Mouse (Mus musculus): ENCODE results near the gene Tcf20. TPM values are rescaled to one million over a fixed set of nuclear protein-coding genes. Genes with fewer than 3 reads are reported as not detected.

Gene Tcf20
- 10 to 100 TPM; 33.2 to 36.0 TPM for total RNA-seq (2021)
- long read RNA-seq, experiment 1, partial matches to known transcripts = 1 of 2 reads
- long read RNA-seq, experiment 1, other reads (novel, unspliced or antisense) = 1 of 2 reads
- long read RNA-seq, experiment 2, partial matches to known transcripts = 3 of 3 reads
- long read RNA-seq, experiment 2, other reads (novel, unspliced or antisense) = 0 of 3 reads

GRCm38 (mm10) chr15:82987732-82988112 is at the start of gene Tcf20:
TSS of gene Tcf20 (minus strand) at chr15:82987872.
- DNase-seq (ENCODE audit: low spot score) = peak; percentile 94

- no peak for DNase-seq (ENCODE audit: low spot score)
These were observed 49.3 kb upstream of the Tcf20 start for GRCm38 (mm10) chr15:83036900-83037519.

- peak; percentile 11 for DNase-seq (ENCODE audit: low spot score)
These were observed 48.4 kb upstream of the Tcf20 start for GRCm38 (mm10) chr15:83036089-83036488.

- DNase-seq (ENCODE audit: low spot score) = no peak
These were observed 46.8 kb upstream of the Tcf20 start for GRCm38 (mm10) chr15:83034275-83034977.

- peak; percentile 15 for DNase-seq (ENCODE audit: low spot score)
These were observed 45.4 kb upstream of the Tcf20 start, which contains the start of gene Nfam1 for GRCm38 (mm10) chr15:83032981-83033541. TSS of gene Nfam1 (minus strand) at chr15:83033306.

- no peak for DNase-seq (ENCODE audit: low spot score)
These were observed 43.2 kb upstream of the Tcf20 start for GRCm38 (mm10) chr15:83030884-83031283.

GRCm38 (mm10) chr15:83029725-83030718 is 42.4 kb upstream of the Tcf20 start:
- DNase-seq (ENCODE audit: low spot score) = no peak

GRCm38 (mm10) chr15:83026129-83026528 is 38.5 kb upstream of the Tcf20 start:
- DNase-seq (ENCODE audit: low spot score) = no peak

- DNase-seq (ENCODE audit: low spot score) = no peak
These were observed 37.5 kb upstream of the Tcf20 start for GRCm38 (mm10) chr15:83025041-83025760.

- no peak for DNase-seq (ENCODE audit: low spot score)
These were observed 35.3 kb upstream of the Tcf20 start for GRCm38 (mm10) chr15:83022947-83023346.

GRCm38 (mm10) chr15:83010990-83011664 is 23.5 kb upstream of the Tcf20 start:
- DNase-seq (ENCODE audit: low spot score) = no peak

GRCm38 (mm10) chr15:83010423-83010822 is 22.8 kb upstream of the Tcf20 start:
- no peak for DNase-seq (ENCODE audit: low spot score)

- DNase-seq (ENCODE audit: low spot score) = no peak
These were observed 21.9 kb upstream of the Tcf20 start for GRCm38 (mm10) chr15:83009532-83009931.

- no peak for DNase-seq (ENCODE audit: low spot score)
These were observed 21.2 kb upstream of the Tcf20 start for GRCm38 (mm10) chr15:83008761-83009423.

- DNase-seq (ENCODE audit: low spot score) = no peak
These were observed 19.8 kb upstream of the Tcf20 start for GRCm38 (mm10) chr15:83007346-83007920.

GRCm38 (mm10) chr15:83002665-83003548 is 15.2 kb upstream of the Tcf20 start:
- no peak for DNase-seq (ENCODE audit: low spot score)

- no peak for DNase-seq (ENCODE audit: low spot score)
These were observed 11.1 kb upstream of the Tcf20 start for GRCm38 (mm10) chr15:82998811-82999221.

GRCm38 (mm10) chr15:82996431-82996830 is 8.8 kb upstream of the Tcf20 start:
- no peak for DNase-seq (ENCODE audit: low spot score)

All from gastrocnemius, adult 18-20 months (tissue).